Mouse (Mus musculus): ENCODE measurements around the gene Olfr347. TPM values are rescaled to one million over a fixed set of nuclear protein-coding genes. Genes with fewer than 3 reads are reported as not detected.

Gene Olfr347
- not detected for total RNA-seq (2021)
- long read RNA-seq, experiment 1 = 0 reads
- long read RNA-seq, experiment 2 = 0 reads

- DNase-seq = no peak
- intact Hi-C loops (cut with DNase I) = no loop called here
- no peak for TF ChIP-seq CTCF (IDR thresholded peaks at IDR 0.05)
- no peak within 1 kb of the TSS for H3K27ac ChIP-seq
- H3K4me3 ChIP-seq = no peak within 1 kb of the TSS
Observed at GRCm38 (mm10) chr2:36731602-36732001, at the start of gene Olfr347. Olfr347 (plus strand) TSS chr2:36731902.

- no peak for DNase-seq
- intact Hi-C loops (cut with DNase I) = no loop called here
- no peak within 1 kb of the TSS for H3K27ac ChIP-seq
- no peak within 1 kb of the TSS for H3K4me3 ChIP-seq
- TF ChIP-seq CTCF (IDR thresholded peaks at IDR 0.05) = no peak
Observed at GRCm38 (mm10) chr2:36685488-36685887, 46.2 kb upstream of the Olfr347 start, which contains the start of gene Olfr346. Olfr346 (plus strand) TSS chr2:36685788.

- intact Hi-C loops (cut with DNase I) = no loop called here
- Histone ChIP-seq H3K4me3 (no peak overlapping the region), H3K27ac (no peak overlapping the region)
- no peak for DNase-seq
- TF ChIP-seq CTCF (IDR thresholded peaks at IDR 0.05) = no peak
Observed at GRCm38 (mm10) chr2:36736226-36736625, 4.5 kb downstream of the Olfr347 start.

GRCm38 (mm10) chr2:36783976-36784375, 52.3 kb downstream of the Olfr347 start, which contains the start of gene Olfr348:
Olfr348 (plus strand) TSS chr2:36784276.
- Histone ChIP-seq H3K27ac (no peak within 1 kb of the TSS), H3K4me3 (no peak within 1 kb of the TSS)
- no peak for DNase-seq
- intact Hi-C loops (cut with DNase I) = no loop called here
- no peak for TF ChIP-seq CTCF (IDR thresholded peaks at IDR 0.05)

Other genes with a start within 250 kb of the Olfr347 start
- gene Olfr341, start 249.4 kb upstream of the Olfr347 start, total RNA-seq (2021) = not detected
- gene Olfr342, start 206.9 kb upstream of the Olfr347 start, total RNA-seq (2021) = not detected
- gene Olfr344, start 165.2 kb upstream of the Olfr347 start, total RNA-seq (2021) = not detected
- not detected for gene Olfr345, start 91.9 kb upstream of the Olfr347 start, total RNA-seq (2021)
- not detected for gene Olfr346, start 46.1 kb upstream of the Olfr347 start, total RNA-seq (2021)
- not detected for gene Olfr348, start 52.4 kb downstream of the Olfr347 start, total RNA-seq (2021)
- gene Olfr50, start 58.6 kb downstream of the Olfr347 start, total RNA-seq (2021) = not detected
- gene Olfr3, start 85.1 kb downstream of the Olfr347 start, total RNA-seq (2021) = not detected
- not detected for gene Olfr350, start 114.4 kb downstream of the Olfr347 start, total RNA-seq (2021)
- not detected for gene Olfr351, start 130.8 kb downstream of the Olfr347 start, total RNA-seq (2021)
- gene Olfr352, start 136.6 kb downstream of the Olfr347 start, total RNA-seq (2021) = not detected
- not detected for gene Olfr353, start 161.0 kb downstream of the Olfr347 start, total RNA-seq (2021)
- gene Olfr354, start 173.8 kb downstream of the Olfr347 start, total RNA-seq (2021) = not detected
- not detected for gene Olfr355, start 197.0 kb downstream of the Olfr347 start, total RNA-seq (2021)
- gene Olfr356, start 205.2 kb downstream of the Olfr347 start, total RNA-seq (2021) = not detected